Mouse (Mus musculus): Measurements from ENCODE around the gene Rab23.

DNA sequence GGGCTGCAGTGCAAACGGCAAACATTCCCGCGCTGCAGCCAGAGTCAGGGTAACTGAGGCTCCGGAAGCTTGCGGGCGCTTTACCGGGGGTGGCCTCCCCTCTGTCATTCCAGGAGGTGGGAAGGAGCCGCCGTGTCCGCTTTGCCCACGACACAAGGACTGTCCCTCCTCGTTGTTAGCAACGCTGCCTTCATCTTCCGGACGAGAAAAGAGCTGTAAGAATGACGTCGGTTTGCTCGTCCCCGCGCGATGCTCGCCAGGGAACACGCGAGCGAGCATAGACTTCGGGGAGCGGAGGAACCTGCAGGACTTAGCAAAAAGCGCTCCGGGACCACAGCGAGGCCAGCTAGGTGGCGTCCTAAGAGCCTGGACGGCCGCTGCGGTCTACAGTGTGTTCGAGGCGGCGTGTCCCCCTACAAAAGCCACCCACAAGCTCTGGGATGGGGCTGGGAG, 49.5 kb upstream of the Rab23 start:
- TF ChIP-seq POLR2A (IDR thresholded peaks at IDR 0.05; ENCODE audit: control insufficient read depth, low read depth, low read length) (no peak), CTCF (IDR thresholded peaks at IDR 0.05; ENCODE audit: control insufficient read depth, insufficient read depth, insufficient replicate concordance, low read depth, low read length) (no peak)
